Mouse (Mus musculus) embryonic stem cell, embryonic (primary cell): ENCODE results near the gene Slc43a1.

Source experiments
- CTCF ChIA-PET, 4 experiments: fragments of 300-600 bp in 2 of 4; fragments of 350-600 bp in 2 of 4; sonication (Branson Sonifier 250); formaldehyde crosslinking; loops; one replicate each; lab custom pipeline; 2022; ENCODE audit warnings: inconsistent platforms in 2 of 4; lab: Charles Lee
- POLR2A ChIA-PET, 4 experiments: fragments of 300-600 bp in 2 of 4; fragments of 350-600 bp in 2 of 4; sonication (Branson Sonifier 250); formaldehyde crosslinking; loops; one replicate each; lab custom pipeline; 2022; ENCODE audit warnings: antibody characterized with exemption in 4 of 4, inconsistent platforms in 1 of 4; lab: Charles Lee

Gene Slc43a1

GRCm38 (mm10) chr2:84811880-84812279 lies 26.8 kb upstream of the Slc43a1 start:
- POLR2A ChIA-PET = interaction anchor here (0.6 to 17.7 kb wide), 31 partner anchors 8 to 1049 kb away, joined by 3 to 679 read pairs (median 7); partner anchors contain the start of genes Gm19426 (in 2 of the 4), Slc43a1 (in 2 of the 4), Smtnl1 (in 2 of the 4) and Ube2l6 (in 2 of the 4)

GRCm38 (mm10) chr2:84812676-84813075 lies 26.0 kb upstream of the Slc43a1 start:
- ChIA-PET CTCF (interaction anchor here in 3 of 4 experiments (0.5 to 3.4 kb wide), 16 partner anchors 9 to 195 kb away, joined by 3 to 22 read pairs (median 5); partner anchors contain the start of gene Ube2l6 (in 2 of the 3)), POLR2A (interaction anchor here in 3 of 4 experiments (0.6 to 17.7 kb wide), 25 partner anchors 9 to 235 kb away, joined by 3 to 679 read pairs (median 7); partner anchors contain the start of genes Gm19426 (in 2 of the 3), Slc43a1 (in 2 of the 3), Smtnl1 (in 2 of the 3) and Clp1 (in 1 of the 3))

More at GRCm38 (mm10) chr2:84811880-84812279, 26.8 kb upstream of the Slc43a1 start:
- CTCF ChIA-PET = interaction anchor here in 3 of 4 experiments (0.9 to 3.4 kb wide), 10 partner anchors 8 to 71 kb away, joined by 3 to 22 read pairs (median 4); partner anchors contain the start of gene Ube2l6 (in 2 of the 3)

- ChIA-PET POLR2A (interaction anchor here in 2 of 4 experiments (0.6 to 5.6 kb wide), 12 partner anchors 7 to 264 kb away, joined by 3 to 86 read pairs (median 8); partner anchors contain the start of genes Gm19426 (in 2 of the 2) and Slc43a1 (in 1 of the 2)), CTCF (interaction anchor here in 3 of 4 experiments (0.6 to 1.3 kb wide), 6 partner anchors 12 to 79 kb away, joined by 3 to 8 read pairs (median 3); no protein-coding TSS in a partner anchor)
Observed at GRCm38 (mm10) chr2:84819861-84820260, 18.8 kb upstream of the Slc43a1 start.

GRCm38 (mm10) chr2:84822552-84822951 lies 16.1 kb upstream of the Slc43a1 start, which contains the start of gene Smtnl1:
Gene Smtnl1, minus strand, starts transcription at chr2:84822652.
- CTCF ChIA-PET = interaction anchor here (0.8 to 1.8 kb wide), 12 partner anchors 9 to 185 kb away, joined by 3 to 9 read pairs (median 4); partner anchors contain the start of gene Ube2l6 (in 1 of the 4)
- POLR2A ChIA-PET = interaction anchor here in 3 of 4 experiments (0.5 to 4.3 kb wide), 28 partner anchors 8 to 214 kb away, joined by 3 to 48 read pairs (median 4); partner anchors contain the start of genes Slc43a1 (in 2 of the 3), Clp1 (in 1 of the 3), Gm19426 (in 1 of the 3) and P2rx3 (in 1 of the 3)

- POLR2A ChIA-PET = interaction anchor here (0.5 to 4.3 kb wide), 26 partner anchors 8 to 157 kb away, joined by 3 to 48 read pairs (median 5); partner anchors contain the start of genes Slc43a1 (in 2 of the 4), Clp1 (in 1 of the 4), Gm19426 (in 1 of the 4) and Serping1 (in 1 of the 4)
- CTCF ChIA-PET = interaction anchor here (0.5 to 1.8 kb wide), 12 partner anchors 9 to 829 kb away, joined by 3 to 9 read pairs (median 4); partner anchors contain the start of gene Ube2l6 (in 1 of the 4)
Observed at GRCm38 (mm10) chr2:84823237-84823636, 15.4 kb upstream of the Slc43a1 start.

- CTCF ChIA-PET = interaction anchor here in 3 of 4 experiments (0.6 to 1.2 kb wide), 7 partner anchors 10 to 632 kb away, joined by 3 to 8 read pairs (median 4); no protein-coding TSS in a partner anchor
- POLR2A ChIA-PET = interaction anchor here in 3 of 4 experiments (0.5 to 3.8 kb wide), 35 partner anchors 9 to 239 kb away, joined by 3 to 50 read pairs (median 4); partner anchors contain the start of genes Clp1 (in 1 of the 3), Gm28635 (in 1 of the 3), Med19 (in 1 of the 3) and Selenoh (in 1 of the 3)
Observed at GRCm38 (mm10) chr2:84826488-84827282, 12.0 kb upstream of the Slc43a1 start, which contains the start of gene Timm10. Gene Timm10, plus strand, starts transcription at chr2:84826997.

- ChIA-PET CTCF (interaction anchor here in 3 of 4 experiments (0.6 to 1.2 kb wide), 6 partner anchors 9 to 60 kb away, joined by 3 to 7 read pairs (median 4); no protein-coding TSS in a partner anchor), POLR2A (interaction anchor here in 3 of 4 experiments (0.7 to 3.8 kb wide), 30 partner anchors 10 to 238 kb away, joined by 3 to 50 read pairs (median 4); partner anchors contain the start of genes Ctnnd1 (in 1 of the 3), Gm19426 (in 1 of the 3), Gm28635 (in 1 of the 3) and Med19 (in 1 of the 3))
Observed at GRCm38 (mm10) chr2:84827283-84827920, 11.2 kb upstream of the Slc43a1 start.

GRCm38 (mm10) chr2:84831666-84832391 lies 6.8 kb upstream of the Slc43a1 start:
- ChIA-PET CTCF (interaction anchor here (0.6 to 4.2 kb wide), 67 partner anchors 9 to 415 kb away, joined by 3 to 103 read pairs (median 5); partner anchors contain the start of genes Smtnl1 (in 3 of the 4), Ube2l6 (in 3 of the 4), Rtn4rl2 (in 2 of the 4) and Clp1 (in 1 of the 4)), POLR2A (interaction anchor here (0.5 to 5.1 kb wide), 38 partner anchors 9 to 216 kb away, joined by 3 to 41 read pairs (median 4); partner anchors contain the start of genes Smtnl1 (in 2 of the 4), Gm19426 (in 1 of the 4), P2rx3 (in 1 of the 4) and Ssrp1 (in 1 of the 4))

GRCm38 (mm10) chr2:84837107-84837506 lies 1.5 kb upstream of the Slc43a1 start:
- CTCF ChIA-PET = interaction anchor here (0.5 to 3.8 kb wide), 22 partner anchors 10 to 382 kb away, joined by 3 to 37 read pairs (median 4); partner anchors contain the start of genes Smtnl1 (in 1 of the 4) and Timm10 (in 1 of the 4)

GRCm38 (mm10) chr2:84837817-84838592 lies 645 bp upstream of the Slc43a1 start:
- ChIA-PET CTCF (interaction anchor here (0.6 to 3.8 kb wide), 23 partner anchors 12 to 170 kb away, joined by 3 to 37 read pairs (median 6); partner anchors contain the start of genes Smtnl1 (in 1 of the 4) and Timm10 (in 1 of the 4)), POLR2A (interaction anchor here (0.5 to 5.9 kb wide), 77 partner anchors 8 to 363 kb away, joined by 3 to 128 read pairs (median 5); partner anchors contain the start of genes Gm19426 (in 3 of the 4), Smtnl1 (in 3 of the 4), Ssrp1 (in 2 of the 4) and Timm10 (in 2 of the 4))

More at GRCm38 (mm10) chr2:84837107-84837506, 1.5 kb upstream of the Slc43a1 start:
- POLR2A ChIA-PET = interaction anchor here (0.5 to 5.9 kb wide), 50 partner anchors 10 to 258 kb away, joined by 3 to 128 read pairs (median 7); partner anchors contain the start of genes Gm19426 (in 3 of the 4), Smtnl1 (in 3 of the 4), Timm10 (in 2 of the 4) and Ctnnd1 (in 1 of the 4)

GRCm38 (mm10) chr2:84838993-84839980 lies 637 bp downstream of the Slc43a1 start:
- CTCF ChIA-PET = interaction anchor here (0.6 to 3.8 kb wide), 15 partner anchors 13 to 99 kb away, joined by 3 to 37 read pairs (median 6); no protein-coding TSS in a partner anchor
- POLR2A ChIA-PET = interaction anchor here (0.5 to 5.9 kb wide), 57 partner anchors 8 to 364 kb away, joined by 3 to 128 read pairs (median 6); partner anchors contain the start of genes Gm19426 (in 3 of the 4), P2rx3 (in 2 of the 4), Serping1 (in 2 of the 4) and Smtnl1 (in 2 of the 4)

GRCm38 (mm10) chr2:84840016-84840747 lies 1.5 kb downstream of the Slc43a1 start:
- ChIA-PET CTCF (interaction anchor here in 2 of 4 experiments (0.8 to 3.8 kb wide), 7 partner anchors 9 to 99 kb away, joined by 4 to 37 read pairs (median 8); no protein-coding TSS in a partner anchor), POLR2A (interaction anchor here (0.5 to 5.9 kb wide), 22 partner anchors 9 to 208 kb away, joined by 3 to 128 read pairs (median 6); partner anchors contain the start of genes Gm19426 (in 3 of the 4), Serping1 (in 2 of the 4), Ube2l6 (in 2 of the 4) and Clp1 (in 1 of the 4))
